Mouse (Mus musculus) megakaryocyte, embryonic 14.5 days (primary cell): Measurements from ENCODE around the gene Rps9.

Source experiments
- FLI1 ChIP-seq: IDR thresholded peaks from 2 replicates; pipeline ENCODE4 v1.6.1; 2012; ENCODE audit warnings: low read length, inconsistent platforms, mixed read lengths
- GATA1 ChIP-seq: IDR thresholded peaks from 3 replicates; pipeline ENCODE4 v1.6.1; 2012; ENCODE audit warnings: mixed read lengths, low read length, inconsistent platforms, borderline replicate concordance

DNA sequence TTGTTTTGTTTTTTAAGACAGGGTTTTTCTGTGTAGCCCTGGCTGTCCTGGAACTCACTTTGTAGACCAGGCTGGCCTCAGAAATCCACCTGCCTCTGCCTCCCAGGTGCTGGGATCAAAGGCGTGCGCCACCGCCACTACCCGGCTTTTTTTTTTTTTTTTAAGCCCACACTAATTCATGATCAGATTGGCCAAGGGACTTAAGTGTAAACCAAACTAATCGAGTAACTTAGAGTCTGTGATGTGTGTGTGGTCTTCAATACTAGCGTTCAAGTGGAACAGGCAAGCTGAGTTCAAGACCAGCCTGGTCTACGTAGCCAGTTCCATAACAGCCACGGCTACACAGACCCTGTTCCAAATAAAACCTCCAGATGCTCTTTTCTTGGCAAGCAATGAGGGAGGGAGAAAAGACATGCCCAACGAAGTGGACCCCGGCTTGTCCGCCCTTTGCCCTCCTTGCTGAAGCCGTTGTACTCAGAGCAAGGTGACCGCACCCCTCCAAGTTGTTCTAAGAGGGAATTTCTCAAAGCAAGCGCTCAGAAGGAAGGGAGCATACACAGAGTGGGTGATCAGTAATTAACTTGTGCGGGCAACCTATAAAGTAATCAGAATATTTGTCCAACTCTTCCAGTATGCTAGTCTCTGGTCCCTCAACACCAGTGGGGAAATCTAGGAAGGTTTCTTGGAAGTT, 39.1 kb upstream of the Rps9 start:
- TF ChIP-seq GATA1 (no peak), FLI1 (no peak)
